Mouse (Mus musculus): Measurements from ENCODE around the gene Vmn2r45.
"Not testable (repeated sequence)": the region's sequence is repeated elsewhere in the genome, so short reads cannot be mapped to it uniquely, and the experiment has no call there.

The Vmn2r45 gene

DNA sequence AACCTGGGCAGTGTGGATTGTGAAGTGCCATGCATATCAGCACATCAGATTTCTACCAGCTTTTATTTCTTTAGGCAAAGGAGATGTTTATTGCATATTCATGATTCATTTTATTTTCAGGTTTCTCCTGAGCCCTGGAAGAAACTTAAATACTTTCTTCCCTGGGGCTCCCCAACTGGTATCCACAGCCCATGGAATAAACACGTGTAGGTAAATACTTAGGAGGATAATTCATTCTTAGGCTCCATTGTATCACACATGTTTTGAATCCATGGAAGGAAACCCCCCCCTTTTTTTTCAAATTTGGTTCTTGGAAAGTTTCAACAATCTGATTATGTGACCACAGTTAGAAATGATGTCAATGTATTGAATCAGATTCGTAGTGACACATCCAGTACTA is at the start of gene Vmn2r45:
TSS of gene Vmn2r45 (minus strand) at position 101 of the 400 bp plus-strand sequence.
- not testable (repeated sequence) for DNase-seq
